Mouse (Mus musculus) lung, adult 2 months (tissue): ENCODE measurements around the gene Rab20. TPM values are rescaled to one million over a fixed set of nuclear protein-coding genes. Genes with fewer than 3 reads are reported as not detected.

Source experiments
- DNase-seq: peaks from one replicate; pipeline ENCODE4 v3.0.0; 2022
- H3K4me1 ChIP-seq: fragments of 200-500 bp; 2 replicates; pipeline ENCODE4 v1.6.1; 2011; ENCODE audit warnings: low read length; ENCODE audit not compliant: control insufficient read depth, insufficient read depth
- H3K4me3 ChIP-seq: fragments of 200-500 bp; replicated peaks from 2 replicates; pipeline ENCODE3; 2011; ENCODE audit warnings: low read depth, mild to moderate bottlenecking, control low read depth, low read length; ENCODE audit errors: extremely low read depth
- CTCF ChIP-seq: fragments of 200-500 bp; IDR thresholded peaks from 2 replicates; pipeline ENCODE4 v1.5.1; 2011; ENCODE audit warnings: mild to moderate bottlenecking, low read length, control low read depth; ENCODE audit not compliant: insufficient read depth
- POLR2A ChIP-seq: fragments of 200-500 bp; IDR thresholded peaks from 2 replicates; pipeline ENCODE4 v1.6.1; 2011; ENCODE audit warnings: low read depth, mild to moderate bottlenecking, control low read depth, low read length, borderline replicate concordance; ENCODE audit errors: extremely low read depth
- WGBS: fragments of 180-500 bp; shearing (Covaris S2); methylation state at CpG from one replicate; pipeline ENCODE4 v1.1.7; 2018; 5-methylcytosine and 5-hydroxymethylcytosine counted together
- polyA plus RNA-seq: library from polyadenylated mRNA; depleted of rRNA; stranded (reverse); fragments of >200 nt; gene quantifications from 2 replicates; pipeline ENCODE4 v1.2.3, GENCODE M21; 2012; rRNA removed

Rab20 gene
- polyA plus RNA-seq: 17.3 and 19.5 TPM in 2 replicates

GRCm38 (mm10) chr8:11477811-11478761, at the start of gene Rab20:
Gene Rab20, minus strand, starts transcription at chr8:11478710.
- H3K4me3 ChIP-seq: peak within 1 kb of the TSS; percentile 61
- TF ChIP-seq POLR2A (peak; percentile 60; the same call in 1 of the 2 replicates), CTCF (no peak)
- H3K4me1 ChIP-seq: peaks cover 11% of the 10 kb centered on the region
- under 1% methylated on average over 69 of the region's 69 CpGs for WGBS
- peak; percentile 80 for DNase-seq

- 58% methylated on average over 3 of the region's 3 CpGs for WGBS
- DNase-seq: no peak
- TF ChIP-seq CTCF: no peak
- TF ChIP-seq POLR2A: no peak
- Histone ChIP-seq H3K4me1 (peaks cover 4% of the 10 kb centered on the region; the same call in 1 of the 2 replicates), H3K4me3 (no peak overlapping the region)
These were observed 44.8 kb upstream of the Rab20 start for GRCm38 (mm10) chr8:11523331-11523730.

GRCm38 (mm10) chr8:11518676-11519075, 40.2 kb upstream of the Rab20 start:
- peak; percentile 47 for DNase-seq
- 65% methylated on average over 11 of the region's 11 CpGs for WGBS
- TF ChIP-seq CTCF: no peak
- 0 out of 2 replicates have a peak, but pooled peaks have one; percentile 24 for TF ChIP-seq POLR2A

GRCm38 (mm10) chr8:11518056-11518396, 39.5 kb upstream of the Rab20 start:
- peak; percentile 45 for DNase-seq
- WGBS: 63% methylated on average over 6 of the region's 6 CpGs
- H3K4me1 ChIP-seq: peaks cover 9% of the 10 kb centered on the region; the same call in 1 of the 2 replicates
- no peak for TF ChIP-seq CTCF
- TF ChIP-seq POLR2A: no peak
- H3K4me3 ChIP-seq: no peak overlapping the region

More at GRCm38 (mm10) chr8:11518676-11519075, 40.2 kb upstream of the Rab20 start:
- Histone ChIP-seq H3K4me1 (peaks cover 9% of the 10 kb centered on the region; the same call in 1 of the 2 replicates), H3K4me3 (no peak overlapping the region)

- WGBS: 65% methylated on average over 16 of the region's 16 CpGs
- TF ChIP-seq POLR2A (no peak), CTCF (no peak)
- peaks cover 9% of the 10 kb centered on the region; the same call in 1 of the 2 replicates for H3K4me1 ChIP-seq
- peak; percentile 62 for DNase-seq
- peak overlapping the region; percentile 11 for H3K4me3 ChIP-seq
These were observed 39.0 kb upstream of the Rab20 start for GRCm38 (mm10) chr8:11517366-11518055.

- Histone ChIP-seq H3K4me3 (no peak overlapping the region), H3K4me1 (peaks cover 6% of the 10 kb centered on the region; the same call in 1 of the 2 replicates)
- no peak for DNase-seq
- WGBS: 97% methylated on average over 9 of the region's 9 CpGs
- no peak for TF ChIP-seq CTCF
- no peak for TF ChIP-seq POLR2A
These were observed 37.8 kb upstream of the Rab20 start for GRCm38 (mm10) chr8:11516292-11516691.

GRCm38 (mm10) chr8:11513247-11513646, 34.7 kb upstream of the Rab20 start:
- peaks cover 4% of the 10 kb centered on the region; the same call in 1 of the 2 replicates for H3K4me1 ChIP-seq
- H3K4me3 ChIP-seq: no peak overlapping the region
- 88% methylated on average over 5 of the region's 5 CpGs for WGBS
- DNase-seq: no peak
- TF ChIP-seq POLR2A (no peak), CTCF (no peak)

GRCm38 (mm10) chr8:11512711-11513110, 34.2 kb upstream of the Rab20 start:
- Histone ChIP-seq H3K4me3 (no peak overlapping the region), H3K4me1 (peaks cover 3% of the 10 kb centered on the region; the same call in 1 of the 2 replicates)
- DNase-seq: no peak
- WGBS: 87% methylated on average over 9 of the region's 9 CpGs
- no peak for TF ChIP-seq CTCF
- no peak for TF ChIP-seq POLR2A

GRCm38 (mm10) chr8:11510971-11511370, 32.5 kb upstream of the Rab20 start:
- H3K4me1 ChIP-seq: no peaks in the 10 kb centered on the region; the same call in 1 of the 2 replicates
- H3K4me3 ChIP-seq: no peak overlapping the region
- TF ChIP-seq CTCF (no peak), POLR2A (no peak)
- no peak for DNase-seq
- 80% methylated on average over 5 of the region's 5 CpGs for WGBS
